Mouse (Mus musculus): ENCODE results near the gene Olfr1342.

Gene Olfr1342

DNA sequence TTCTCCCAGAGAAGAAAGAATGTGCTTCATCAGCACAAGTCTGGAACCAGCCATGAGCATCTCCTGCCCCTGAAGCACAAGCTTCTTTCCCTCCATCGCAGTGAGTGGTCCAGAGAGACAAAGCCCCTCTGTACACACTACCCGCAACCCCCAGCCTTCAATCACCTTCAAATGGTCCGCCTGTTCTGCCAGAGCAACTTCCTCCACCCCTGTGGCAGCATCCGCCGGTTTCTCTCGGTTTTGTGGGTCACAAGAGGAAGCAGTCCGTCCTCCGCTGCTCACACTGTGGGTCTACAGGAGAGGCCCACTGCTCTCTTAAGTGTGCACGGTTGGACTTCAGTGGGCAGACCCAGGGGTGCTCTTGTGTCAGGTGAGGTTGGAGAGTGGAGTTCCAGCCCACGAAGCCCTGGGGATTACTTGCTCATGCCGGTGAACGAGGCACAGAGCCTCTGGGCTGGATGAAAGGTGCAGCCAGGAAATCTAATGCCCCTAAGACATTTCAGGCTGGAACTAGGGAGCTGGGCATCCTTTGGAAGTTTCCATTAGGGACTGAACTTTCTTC is at the start of gene Olfr1342:
TSS of gene Olfr1342 (minus strand) at position 345 of the 562 bp plus-strand sequence.
- peak; percentile 18 for DNase-seq (ENCODE audit: low read depth, low spot score)

DNA sequence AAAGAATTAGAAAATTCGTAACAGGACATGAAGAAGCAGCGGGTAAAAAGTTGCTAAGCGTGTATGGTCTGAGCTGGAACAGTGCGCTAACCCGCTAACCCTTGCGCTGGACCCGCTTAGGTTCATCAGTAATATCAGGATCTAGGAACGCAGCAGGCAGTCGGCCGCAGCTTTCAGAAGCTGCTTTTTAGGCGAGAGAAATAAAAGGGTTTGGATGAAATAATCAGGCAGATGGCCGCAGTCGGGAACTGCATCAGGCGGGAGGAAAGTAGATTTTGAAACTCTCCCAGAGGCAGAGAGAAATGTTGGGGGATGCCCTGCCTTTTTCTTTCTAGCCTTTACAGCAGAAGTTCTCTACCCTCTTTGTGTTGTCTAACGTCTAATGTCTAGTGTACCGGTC is 49.3 kb upstream of the Olfr1342 start:
- peak; percentile 54 for DNase-seq (ENCODE audit: low read depth, low spot score)

DNA sequence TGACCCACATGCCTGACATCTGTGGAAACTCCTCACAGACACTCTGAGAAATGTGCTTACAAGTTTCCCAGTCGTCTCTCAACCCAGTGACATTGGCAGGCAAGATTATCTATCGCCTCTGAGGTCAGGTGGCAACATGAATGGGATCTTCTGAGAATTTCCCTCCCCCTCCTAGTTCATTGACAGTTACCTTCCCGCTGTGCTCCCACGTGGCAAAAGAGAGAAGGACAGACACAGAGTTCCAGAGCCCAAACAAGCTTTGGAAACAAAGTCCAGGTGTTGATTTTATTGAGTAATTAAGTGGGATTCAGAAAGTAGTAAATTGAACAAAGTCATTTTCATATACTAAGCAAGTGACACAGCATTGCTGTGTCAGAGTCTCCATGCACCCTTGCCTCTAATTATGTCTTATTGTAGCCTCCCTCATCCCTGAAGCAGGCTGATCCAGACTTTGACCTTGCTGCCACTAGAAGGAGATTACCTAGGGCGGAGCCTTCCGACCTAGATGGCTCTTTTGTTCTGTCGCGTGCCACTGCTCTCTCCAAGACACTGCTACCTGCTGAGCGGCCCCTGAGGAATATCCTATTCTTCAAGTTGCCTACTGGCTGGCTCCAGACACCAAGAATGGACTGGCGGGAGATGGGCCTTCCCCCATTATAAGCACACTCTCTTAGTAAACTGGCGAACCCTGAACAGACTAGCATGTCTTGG is 48.6 kb upstream of the Olfr1342 start:
- peak; percentile 99 for DNase-seq (ENCODE audit: low read depth, low spot score)

GRCm38 (mm10) chr4:118739574-118739973 is 47.0 kb upstream of the Olfr1342 start:
- DNase-seq (ENCODE audit: low read depth, low spot score) = peak; percentile 55

DNA sequence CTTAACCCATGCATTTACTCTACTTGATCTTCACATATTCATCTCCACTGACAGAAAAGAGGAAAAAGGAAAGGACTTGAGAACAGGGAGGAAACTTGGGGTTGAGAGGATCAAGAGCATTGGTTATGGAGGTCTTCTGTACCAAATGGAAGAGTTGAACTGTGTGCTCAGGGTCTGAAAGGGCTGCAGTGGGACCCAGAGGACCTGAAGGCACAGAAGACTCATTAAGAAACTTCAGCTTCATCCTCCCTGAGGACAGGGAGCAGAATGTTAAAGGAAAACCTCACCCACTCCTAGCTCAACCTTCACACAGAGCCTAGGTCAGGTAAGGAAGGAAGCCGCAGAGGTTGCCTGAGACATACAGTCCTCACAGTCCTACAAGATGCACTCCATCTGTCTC is 39.3 kb upstream of the Olfr1342 start, which contains the start of gene Olfr1339:
TSS of gene Olfr1339 (plus strand) at position 301 of the 400 bp plus-strand sequence.
- DNase-seq (ENCODE audit: low read depth, low spot score) = no peak

DNA sequence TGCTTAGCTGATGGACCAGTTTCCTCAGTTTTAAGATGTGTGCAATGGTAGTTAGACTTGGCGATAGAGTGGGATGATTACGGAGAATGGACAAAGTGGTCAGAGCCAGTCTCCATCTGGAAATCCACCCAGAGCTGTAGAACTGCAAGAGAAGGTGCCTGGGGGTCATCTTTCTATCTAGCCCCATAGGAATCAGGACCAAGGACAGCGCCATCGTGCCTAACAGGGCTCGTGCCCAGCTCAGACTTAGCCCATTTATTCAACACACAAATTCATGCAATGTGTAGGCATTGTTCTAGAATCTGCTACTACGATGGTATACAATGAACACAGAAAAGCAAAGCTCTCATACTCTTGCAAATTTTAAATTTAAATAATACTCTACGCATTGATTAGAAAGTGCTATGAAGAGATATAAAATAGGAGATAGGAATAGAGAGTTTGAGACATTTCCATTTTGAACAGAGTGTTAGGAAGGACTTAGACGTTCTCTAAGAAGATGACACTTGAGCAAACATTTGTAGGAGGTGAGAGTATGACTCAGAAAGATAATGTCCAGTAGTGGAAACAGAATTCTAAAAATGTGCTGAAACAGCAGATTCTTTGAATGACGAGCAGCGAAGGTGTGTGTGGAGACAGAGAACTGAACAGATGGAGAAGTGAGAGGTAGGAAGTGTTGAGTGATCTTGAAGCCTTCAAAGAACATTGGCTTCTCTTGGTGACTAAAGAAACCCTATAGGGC is 29.4 kb upstream of the Olfr1342 start:
- peak; percentile 57 for DNase-seq (ENCODE audit: low read depth, low spot score)

- no peak for DNase-seq (ENCODE audit: low read depth, low spot score)
Measured at GRCm38 (mm10) chr4:118719838-118720237, 27.3 kb upstream of the Olfr1342 start, which contains the start of gene Olfr1340. TSS of gene Olfr1340 (plus strand) at chr4:118720138.

DNA sequence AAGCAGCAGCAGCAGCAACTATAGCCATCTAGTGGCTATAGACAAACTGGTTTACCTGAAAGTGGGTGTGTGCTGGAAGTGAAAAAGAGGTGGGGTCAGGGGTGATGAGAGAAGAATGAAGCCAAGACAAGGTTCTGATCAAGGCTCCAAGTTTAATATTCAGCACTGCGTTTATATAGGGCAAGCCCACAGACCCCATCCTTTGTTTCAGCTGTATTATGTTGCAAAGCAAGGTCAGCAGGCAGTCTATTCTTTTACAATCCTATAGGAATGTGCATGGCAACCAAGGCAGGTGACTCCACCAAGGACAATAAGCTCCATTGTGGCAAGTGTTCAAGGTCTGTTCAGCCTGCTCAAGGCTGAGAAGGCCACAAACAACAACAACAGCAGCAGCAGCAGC is 19.1 kb upstream of the Olfr1342 start:
- DNase-seq (ENCODE audit: low read depth, low spot score) = peak; percentile 98

- DNase-seq (ENCODE audit: low read depth, low spot score) = no peak
Measured at GRCm38 (mm10) chr4:118708086-118708485, 15.5 kb upstream of the Olfr1342 start.

GRCm38 (mm10) chr4:118703223-118703622 is 10.7 kb upstream of the Olfr1342 start, which contains the start of gene Olfr1341:
TSS of gene Olfr1341 (plus strand) at chr4:118703523.
- no peak for DNase-seq (ENCODE audit: low read depth, low spot score)

DNA sequence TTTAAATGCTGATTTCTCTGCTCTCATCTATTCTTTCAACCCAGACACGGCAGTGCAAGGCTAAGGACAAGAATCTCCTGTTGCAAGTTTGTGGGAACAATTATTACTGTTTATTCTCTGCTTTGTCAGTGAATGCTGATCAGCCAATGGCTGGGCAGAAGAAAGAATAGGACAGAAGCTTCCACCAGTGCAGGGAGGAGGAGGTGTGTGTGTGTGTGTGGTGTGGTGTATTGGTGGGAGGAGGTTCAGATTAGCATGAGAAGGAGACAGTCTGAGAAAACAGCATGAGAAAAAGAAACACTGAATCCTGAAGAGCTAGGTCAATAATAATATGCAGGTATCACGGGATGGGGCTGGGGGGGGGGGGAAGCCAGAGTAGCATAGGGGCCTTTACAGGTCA is 1.3 kb upstream of the Olfr1342 start:
- DNase-seq (ENCODE audit: low read depth, low spot score) = no peak

DNA sequence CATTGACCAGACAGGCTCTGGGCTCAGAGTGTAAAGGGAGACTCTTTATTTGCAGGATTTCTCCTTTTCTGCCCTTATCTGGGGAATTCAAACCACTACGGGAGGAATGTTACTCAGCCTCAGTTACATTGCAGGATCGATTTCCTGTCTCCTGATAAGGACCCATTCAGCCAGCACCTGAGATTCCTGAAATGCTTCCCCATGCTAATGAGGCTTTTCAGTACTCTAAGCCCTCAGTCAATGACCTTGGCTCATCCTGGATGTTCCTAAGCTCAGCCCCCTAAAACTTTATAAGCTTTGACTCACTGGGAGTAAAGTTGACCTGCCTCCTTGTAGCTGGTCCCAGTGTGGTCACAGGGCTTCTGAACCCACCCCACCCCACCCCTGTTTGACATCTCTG is 5.5 kb downstream of the Olfr1342 start:
- DNase-seq (ENCODE audit: low read depth, low spot score) = peak; percentile 97

GRCm38 (mm10) chr4:118658652-118659051 is 33.9 kb downstream of the Olfr1342 start, which contains the start of gene Olfr62:
TSS of gene Olfr62 (plus strand) at chr4:118658952.
- no peak for DNase-seq (ENCODE audit: low read depth, low spot score)

- peak; percentile 73 for DNase-seq (ENCODE audit: low read depth, low spot score)
Measured at GRCm38 (mm10) chr4:118645234-118645633, 47.3 kb downstream of the Olfr1342 start.

GRCm38 (mm10) chr4:118642346-118643190 is 50.0 kb downstream of the Olfr1342 start:
- DNase-seq (ENCODE audit: low read depth, low spot score) = no peak
